Mouse (Mus musculus): Measurements from ENCODE around the gene Pip4k2b. TPM values are rescaled to one million over a fixed set of nuclear protein-coding genes. Genes with fewer than 3 reads are reported as not detected.

Pip4k2b gene
- polyA plus RNA-seq, 1 experiment from 2014 or later, result 0.65 TPM

Small RNA genes within 50 kb of the gene (microRNA-seq; reads per million reads assigned to microRNA genes)
- not detected for gene Mir6927
- gene Mir8102, result not detected

Other genes starting within 250 kb of the Pip4k2b start
- 0.46 and 0.59 TPM in 2 replicates for gene 4933428G20Rik, start 244.4 kb downstream of the Pip4k2b start, polyA plus RNA-seq (2015; fragmentation: Nextera tagmentation; extraction: Ambion mirVana)
- gene Srcin1, start 168.5 kb downstream of the Pip4k2b start, polyA plus RNA-seq (2015; fragmentation: Nextera tagmentation; extraction: Ambion mirVana), result not detected in 2 replicates
- 0.11 and 0.24 TPM in 2 replicates for gene Epop, start 115.0 kb downstream of the Pip4k2b start, polyA plus RNA-seq (2015; fragmentation: Nextera tagmentation; extraction: Ambion mirVana)
- gene Mllt6, start 81.3 kb downstream of the Pip4k2b start, polyA plus RNA-seq (2015; fragmentation: Nextera tagmentation; extraction: Ambion mirVana), result 0.16 and 0.21 TPM in 2 replicates
- gene Cisd3, start 58.9 kb downstream of the Pip4k2b start, polyA plus RNA-seq (2015; fragmentation: Nextera tagmentation; extraction: Ambion mirVana), result 16.5 and 19.8 TPM in 2 replicates
- 1.6 and 2.1 TPM in 2 replicates for gene Pcgf2, start 44.2 kb downstream of the Pip4k2b start, polyA plus RNA-seq (2015; fragmentation: Nextera tagmentation; extraction: Ambion mirVana)
- 200 and 219 TPM in 2 replicates for gene Psmb3, start 41.3 kb downstream of the Pip4k2b start, polyA plus RNA-seq (2015; fragmentation: Nextera tagmentation; extraction: Ambion mirVana)
- gene Cwc25, start 21.9 kb upstream of the Pip4k2b start, polyA plus RNA-seq (2015; fragmentation: Nextera tagmentation; extraction: Ambion mirVana), result 5.4 and 6.0 TPM in 2 replicates
- gene 1700001P01Rik, start 31.2 kb upstream of the Pip4k2b start, polyA plus RNA-seq (2015; fragmentation: Nextera tagmentation; extraction: Ambion mirVana), result not detected in 2 replicates
- 232 and 261 TPM in 2 replicates for gene Rpl23, start 37.7 kb upstream of the Pip4k2b start, polyA plus RNA-seq (2015; fragmentation: Nextera tagmentation; extraction: Ambion mirVana)
- gene Lasp1, start 54.3 kb upstream of the Pip4k2b start, polyA plus RNA-seq (2015; fragmentation: Nextera tagmentation; extraction: Ambion mirVana), result 32.3 and 38.3 TPM in 2 replicates
- 0.19 and 0.36 TPM in 2 replicates for gene B230217C12Rik, start 96.1 kb upstream of the Pip4k2b start, polyA plus RNA-seq (2015; fragmentation: Nextera tagmentation; extraction: Ambion mirVana)
- 0.39 TPM in 2 replicates for gene Fbxo47, start 139.4 kb upstream of the Pip4k2b start, polyA plus RNA-seq (2015; fragmentation: Nextera tagmentation; extraction: Ambion mirVana)
- 0.65 and 1.2 TPM in 2 replicates for gene Plxdc1, start 241.7 kb upstream of the Pip4k2b start, polyA plus RNA-seq (2015; fragmentation: Nextera tagmentation; extraction: Ambion mirVana)

All from liver, embryonic 16.5 days (tissue).